Mouse (Mus musculus) liver, embryonic 13.5 days (tissue): Measurements from ENCODE around the gene Zfp965. TPM values are rescaled to one million over a fixed set of nuclear protein-coding genes. Genes with fewer than 3 reads are reported as not detected.
"Not testable (repeated sequence)": the region's sequence is repeated elsewhere in the genome, so short reads cannot be mapped to it uniquely, and the experiment has no call there.

Experiments
- ATAC-seq: fragments of 200-750 bp; cut with Nextera tagmentation; 2 replicates; pipeline ENCODE4 v1.8.0; 2017; ENCODE audit warnings: low read depth, mild to moderate bottlenecking, moderate number of reproducible peaks, moderate library complexity
- DNase-seq: peaks from one replicate; pipeline ENCODE4 v3.0.0; 2022
- H3K27ac ChIP-seq: fragments of 300-500 bp; sonication (generic); 2 replicates; pipeline ENCODE4 v1.5.1; 2015; ENCODE audit warnings: moderate library complexity, mild to moderate bottlenecking, inconsistent platforms
- H3K27me3 ChIP-seq: fragments of 300-500 bp; sonication (generic); 2 replicates; pipeline ENCODE4 v1.6.1; 2015; ENCODE audit warnings: mild to moderate bottlenecking, inconsistent platforms
- H3K36me3 ChIP-seq: fragments of 300-500 bp; sonication (generic); 2 replicates; pipeline ENCODE4 v1.6.1; 2015; ENCODE audit warnings: mild to moderate bottlenecking, inconsistent platforms
- H3K4me1 ChIP-seq: fragments of 300-500 bp; sonication (generic); replicated peaks from 2 replicates; pipeline ENCODE4 v1.6.1; 2015; ENCODE audit warnings: inconsistent platforms
- H3K4me2 ChIP-seq: fragments of 300-500 bp; sonication (generic); 2 replicates; pipeline ENCODE4 v1.6.1; 2015; ENCODE audit warnings: inconsistent platforms, mild to moderate bottlenecking, moderate library complexity
- H3K4me3 ChIP-seq: fragments of 300-500 bp; sonication (generic); replicated peaks from 2 replicates; pipeline ENCODE4 v1.5.1; 2015; ENCODE audit warnings: mild to moderate bottlenecking, inconsistent platforms
- H3K9ac ChIP-seq: fragments of 300-500 bp; sonication (generic); 2 replicates; pipeline ENCODE4 v1.6.1; 2015; ENCODE audit warnings: mild to moderate bottlenecking, inconsistent platforms
- H3K9me3 ChIP-seq: fragments of 300-500 bp; sonication (generic); replicated peaks from 2 replicates; pipeline ENCODE4 v1.6.1; 2016; ENCODE audit warnings: inconsistent platforms
- WGBS: fragments of 180-500 bp; shearing (Covaris S2); methylation state at CpG from one replicate; pipeline ENCODE4 v1.1.7; 2015; ENCODE audit not compliant: insufficient replicate concordance; 5-methylcytosine and 5-hydroxymethylcytosine counted together
- polyA plus RNA-seq: library from polyadenylated mRNA; unstranded; fragments of >200 nt; fragmentation: Nextera tagmentation; extraction: Ambion mirVana; gene quantifications from 2 replicates; pipeline ENCODE4 v1.2.1, GENCODE M21; 2015

The Zfp965 gene
- 2.2 and 2.4 TPM in 2 replicates for polyA plus RNA-seq

DNA sequence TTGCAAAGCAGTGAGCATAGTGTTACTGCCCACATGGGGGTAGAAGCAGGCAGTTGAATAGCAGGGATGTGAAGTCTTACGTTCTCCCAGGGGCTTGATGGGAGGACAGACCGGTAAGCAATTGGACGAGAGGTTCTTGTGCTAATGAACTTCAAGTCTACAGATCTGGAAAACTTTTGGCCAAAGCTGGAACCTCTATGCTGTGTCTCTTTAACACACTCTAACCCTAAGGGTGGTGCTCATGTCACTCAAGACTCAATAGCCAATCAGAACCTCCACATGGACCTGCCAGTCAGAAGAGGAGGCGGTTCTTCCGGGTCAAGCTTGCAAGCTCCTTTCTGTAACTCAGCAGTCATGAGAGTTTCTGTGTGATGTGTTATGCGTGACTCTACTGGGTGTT lies at the start of gene Zfp965:
Gene Zfp965, plus strand, starts transcription at position 301 of the 400 bp plus-strand sequence.
- ATAC-seq, H3K9ac ChIP-seq, H3K27me3 ChIP-seq, H3K4me2 ChIP-seq, H3K27ac ChIP-seq, DNase-seq, H3K4me3 ChIP-seq, H3K36me3 ChIP-seq, H3K9me3 ChIP-seq, H3K4me1 ChIP-seq: not testable (repeated sequence)
- no CpG with 5 or more reads among the region's 6 CpGs for WGBS

DNA sequence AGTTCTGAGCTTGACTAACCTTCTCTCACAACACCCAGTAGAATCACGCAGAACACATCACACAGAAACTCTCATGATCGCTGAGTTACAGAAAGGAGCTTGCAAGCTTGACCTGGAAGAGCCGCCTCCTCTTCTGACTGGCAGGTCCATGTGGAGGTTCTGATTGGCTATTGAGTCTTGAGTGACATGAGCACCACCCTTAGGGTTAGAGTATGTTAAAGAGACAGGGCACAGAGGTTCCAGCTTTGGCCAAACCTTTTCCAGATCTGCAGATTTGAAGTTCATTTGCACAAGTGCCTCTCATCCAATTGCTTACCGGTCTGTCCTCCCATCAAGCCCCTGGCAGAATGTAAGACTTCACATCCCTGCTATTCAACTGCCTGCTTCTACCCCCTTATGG lies 34.1 kb upstream of the Zfp965 start, which contains the start of gene Gm4724:
Gene Gm4724, minus strand, starts transcription at position 101 of the 400 bp plus-strand sequence.
- WGBS = no CpG with 5 or more reads among the region's 4 CpGs

More for the DNA sequence above, 34.1 kb upstream of the Zfp965 start, which contains the start of gene Gm4724:
- not testable (repeated sequence) for H3K36me3 ChIP-seq, H3K4me1 ChIP-seq, H3K4me3 ChIP-seq, ATAC-seq, H3K9me3 ChIP-seq, H3K27ac ChIP-seq, DNase-seq, H3K4me2 ChIP-seq, H3K9ac ChIP-seq, H3K27me3 ChIP-seq

Other genes starting within 250 kb of the Zfp965 start
- gene Gm14440, start 194.9 kb upstream of the Zfp965 start, polyA plus RNA-seq = 0.97 TPM in 1 of 2 replicates, not detected in the other
- 5.1 and 6.5 TPM in 2 replicates for gene Gm4631, start 131.8 kb upstream of the Zfp965 start, polyA plus RNA-seq
- gene Zfp968, start 97.5 kb upstream of the Zfp965 start, polyA plus RNA-seq = 1.6 and 2.4 TPM in 2 replicates
- gene Gm4724, start 34.2 kb upstream of the Zfp965 start, polyA plus RNA-seq = 2.4 and 3.4 TPM in 2 replicates
- gene Gm11007, start 174.0 kb downstream of the Zfp965 start, polyA plus RNA-seq = not detected in 2 replicates
- 11.6 and 12.3 TPM in 2 replicates for gene Zfp969, start 233.7 kb downstream of the Zfp965 start, polyA plus RNA-seq